Mouse (Mus musculus) erythroblast, embryonic 14.5 days (primary cell): ENCODE data around the gene Mthfd1l. TPM values are rescaled to one million over a fixed set of nuclear protein-coding genes. Genes with fewer than 3 reads are reported as not detected.

Experiments
- H3K27me3 ChIP-seq: 2 replicates; pipeline ENCODE4 v1.6.1; 2012; ENCODE audit warnings: inconsistent platforms; ENCODE audit not compliant: control insufficient read depth
- H3K36me3 ChIP-seq: 2 replicates; pipeline ENCODE4 v1.6.1; 2012; ENCODE audit warnings: mild to moderate bottlenecking, inconsistent platforms; ENCODE audit not compliant: control insufficient read depth
- H3K4me1 ChIP-seq: 2 replicates; pipeline ENCODE4 v1.6.1; 2012; ENCODE audit warnings: inconsistent platforms; ENCODE audit not compliant: control insufficient read depth
- H3K4me3 ChIP-seq: replicated peaks from 2 replicates; pipeline ENCODE3; 2012; ENCODE audit warnings: moderate library complexity, mild to moderate bottlenecking, inconsistent platforms
- H3K9me3 ChIP-seq: 2 replicates; pipeline ENCODE4 v1.6.1; 2012; ENCODE audit warnings: low read length, inconsistent platforms, mixed read lengths; ENCODE audit not compliant: control insufficient read depth
- GATA1 ChIP-seq: IDR thresholded peaks from 2 replicates; pipeline ENCODE4 v1.6.1; 2012; ENCODE audit warnings: low read length, inconsistent platforms, mixed read lengths
- TAL1 ChIP-seq: IDR thresholded peaks from 3 replicates; pipeline ENCODE4 v1.6.1; 2012; ENCODE audit warnings: low read length, inconsistent platforms, mixed read lengths
- polyA plus RNA-seq: library from polyadenylated mRNA; stranded (reverse); fragments of >175 nt; gene quantifications from 2 replicates; pipeline ENCODE4 v1.2.3, GENCODE M21; 2012

Gene Mthfd1l
- polyA plus RNA-seq, 1 experiment = 1.2 TPM

- no peaks in the 10 kb centered on the region for H3K9me3 ChIP-seq
- TF ChIP-seq GATA1 (no peak), TAL1 (no peak)
- no peaks in the 10 kb centered on the region for H3K27me3 ChIP-seq
- H3K4me1 ChIP-seq = no peaks in the 10 kb centered on the region
- H3K4me3 ChIP-seq = no peak overlapping the region
- peaks cover 80% of the 10 kb centered on the region for H3K36me3 ChIP-seq
Measured at GRCm38 (mm10) chr10:4033761-4034160, 60.8 kb downstream of the Mthfd1l start.

- Histone ChIP-seq H3K4me3 (no peak overlapping the region), H3K4me1 (no peaks in the 10 kb centered on the region), H3K36me3 (peaks cover 75% of the 10 kb centered on the region), H3K9me3 (no peaks in the 10 kb centered on the region), H3K27me3 (no peaks in the 10 kb centered on the region)
- TF ChIP-seq GATA1 (no peak), TAL1 (no peak)
Measured at GRCm38 (mm10) chr10:4036476-4036875, 63.6 kb downstream of the Mthfd1l start.

- H3K9me3 ChIP-seq = no peaks in the 10 kb centered on the region
- H3K36me3 ChIP-seq = peaks cover 75% of the 10 kb centered on the region
- no peaks in the 10 kb centered on the region for H3K27me3 ChIP-seq
- H3K4me3 ChIP-seq = no peak overlapping the region
- TF ChIP-seq TAL1 = no peak
- TF ChIP-seq GATA1 = no peak
- no peaks in the 10 kb centered on the region for H3K4me1 ChIP-seq
Measured at GRCm38 (mm10) chr10:4037066-4037465, 64.1 kb downstream of the Mthfd1l start.

GRCm38 (mm10) chr10:4038576-4038975, 65.7 kb downstream of the Mthfd1l start:
- Histone ChIP-seq H3K36me3 (peaks cover 76% of the 10 kb centered on the region), H3K4me1 (no peaks in the 10 kb centered on the region), H3K9me3 (no peaks in the 10 kb centered on the region), H3K27me3 (no peaks in the 10 kb centered on the region), H3K4me3 (no peak overlapping the region)
- TF ChIP-seq TAL1 = no peak
- no peak for TF ChIP-seq GATA1

- no peak overlapping the region for H3K4me3 ChIP-seq
- peaks cover 72% of the 10 kb centered on the region for H3K36me3 ChIP-seq
- no peaks in the 10 kb centered on the region for H3K27me3 ChIP-seq
- H3K4me1 ChIP-seq = no peaks in the 10 kb centered on the region
- TF ChIP-seq GATA1 (no peak), TAL1 (no peak)
- H3K9me3 ChIP-seq = no peaks in the 10 kb centered on the region
Measured at GRCm38 (mm10) chr10:4041691-4042090, 68.8 kb downstream of the Mthfd1l start.

GRCm38 (mm10) chr10:4044421-4044820, 71.5 kb downstream of the Mthfd1l start:
- Histone ChIP-seq H3K4me1 (peaks cover 3% of the 10 kb centered on the region), H3K9me3 (no peaks in the 10 kb centered on the region), H3K36me3 (peaks cover 72% of the 10 kb centered on the region), H3K27me3 (no peaks in the 10 kb centered on the region), H3K4me3 (no peak overlapping the region)
- TF ChIP-seq GATA1 (no peak), TAL1 (no peak)

- Histone ChIP-seq H3K27me3 (no peaks in the 10 kb centered on the region), H3K9me3 (no peaks in the 10 kb centered on the region), H3K4me1 (peaks cover 3% of the 10 kb centered on the region), H3K4me3 (no peak overlapping the region), H3K36me3 (peaks cover 77% of the 10 kb centered on the region)
- no peak for TF ChIP-seq GATA1
- TF ChIP-seq TAL1 = no peak
Measured at GRCm38 (mm10) chr10:4046496-4046895, 73.6 kb downstream of the Mthfd1l start.

GRCm38 (mm10) chr10:4047666-4048065, 74.7 kb downstream of the Mthfd1l start:
- H3K4me1 ChIP-seq = peaks cover 3% of the 10 kb centered on the region
- TF ChIP-seq GATA1 = no peak
- no peak for TF ChIP-seq TAL1
- H3K27me3 ChIP-seq = no peaks in the 10 kb centered on the region
- H3K9me3 ChIP-seq = no peaks in the 10 kb centered on the region
- peaks cover 78% of the 10 kb centered on the region for H3K36me3 ChIP-seq
- no peak overlapping the region for H3K4me3 ChIP-seq

GRCm38 (mm10) chr10:4050236-4050635, 77.3 kb downstream of the Mthfd1l start:
- TF ChIP-seq TAL1 = no peak
- TF ChIP-seq GATA1 = no peak
- Histone ChIP-seq H3K4me1 (peaks cover 3% of the 10 kb centered on the region), H3K27me3 (no peaks in the 10 kb centered on the region), H3K4me3 (no peak overlapping the region), H3K9me3 (no peaks in the 10 kb centered on the region), H3K36me3 (peaks cover 67% of the 10 kb centered on the region)

- Histone ChIP-seq H3K27me3 (no peaks in the 10 kb centered on the region), H3K4me1 (peaks cover under 1% of the 10 kb centered on the region; the same call in 1 of the 2 replicates), H3K36me3 (peaks cover 66% of the 10 kb centered on the region), H3K4me3 (no peak overlapping the region), H3K9me3 (no peaks in the 10 kb centered on the region)
- TF ChIP-seq TAL1 = no peak
- TF ChIP-seq GATA1 = no peak
Measured at GRCm38 (mm10) chr10:4052711-4053110, 79.8 kb downstream of the Mthfd1l start.
